Mouse (Mus musculus): ENCODE data around the gene Cmtm1.
A peak's percentile ranks its signal among the peaks of the same experiment; 100 is the strongest.
"Not testable (repeated sequence)": the region's sequence is repeated elsewhere in the genome, so short reads cannot be mapped to it uniquely, and the experiment has no call there.

Cmtm1 gene

GRCm38 (mm10) chr8:104313311-104313710 lies 3.4 kb upstream of the Cmtm1 start:
- no peak for DNase-seq

GRCm38 (mm10) chr8:104312023-104312422 lies 2.1 kb upstream of the Cmtm1 start:
- not testable (repeated sequence) for DNase-seq

DNA sequence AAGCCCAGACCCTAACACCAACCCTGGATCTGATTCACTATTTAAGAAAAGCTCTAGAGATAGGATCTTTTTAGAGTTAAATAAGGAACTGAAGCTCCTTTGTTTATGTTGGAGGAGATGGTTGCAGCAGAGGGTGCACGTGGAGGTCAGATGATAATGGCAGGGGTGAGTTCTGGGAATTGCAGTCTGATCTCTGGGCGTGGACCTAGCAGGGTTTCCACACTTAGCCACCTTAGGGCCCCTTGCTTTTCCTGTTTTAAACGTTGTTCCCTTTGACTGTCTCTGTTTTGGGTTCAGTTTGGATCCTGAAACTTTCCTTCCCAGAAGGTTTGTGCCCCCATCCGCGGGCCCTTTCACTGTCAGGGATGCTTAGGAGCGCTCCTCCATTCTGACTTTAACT lies 1.6 kb downstream of the Cmtm1 start:
- DNase-seq: not testable (repeated sequence)

DNA sequence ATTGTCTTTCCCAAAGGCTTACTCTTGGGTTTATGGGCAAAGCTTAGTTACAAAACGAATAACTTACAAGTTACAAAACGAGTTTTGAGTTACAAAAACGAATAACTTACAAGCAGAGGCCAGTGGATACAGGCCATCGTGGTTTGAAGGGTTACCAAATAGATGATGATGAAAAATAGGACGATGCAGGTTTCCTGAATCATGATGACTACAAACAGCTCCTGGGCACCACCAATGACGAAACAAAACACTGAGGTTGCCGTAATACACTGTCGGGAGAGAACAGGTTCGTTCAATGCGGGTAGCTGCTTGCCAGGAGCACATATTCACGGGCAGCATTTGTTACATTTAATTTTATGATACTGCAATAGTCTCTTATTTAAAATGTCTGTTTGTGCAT lies 5.0 kb downstream of the Cmtm1 start:
- DNase-seq: no peak

GRCm38 (mm10) chr8:104302536-104302935 lies 7.4 kb downstream of the Cmtm1 start:
- not testable (repeated sequence) for DNase-seq

GRCm38 (mm10) chr8:104301577-104301976 lies 8.4 kb downstream of the Cmtm1 start:
- DNase-seq: not testable (repeated sequence)

DNA sequence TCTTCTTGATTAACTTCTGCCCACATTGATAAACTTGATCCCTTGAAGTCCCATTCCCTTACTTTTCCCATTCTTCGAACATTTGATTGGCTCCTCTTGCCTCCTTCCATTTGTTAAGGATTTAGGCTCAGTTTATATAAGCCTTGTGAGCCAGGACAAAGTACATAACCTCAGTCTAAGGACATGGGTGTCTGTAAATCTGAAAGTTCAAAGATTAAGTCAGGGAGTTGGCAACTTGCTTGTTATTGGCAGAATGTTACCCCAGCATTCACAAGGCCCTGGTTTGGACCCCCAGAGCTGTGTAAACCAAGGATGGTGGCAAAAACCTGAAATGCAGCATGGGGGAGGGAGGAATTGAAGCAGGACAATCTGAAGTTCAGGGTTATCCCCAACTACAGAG lies 15.5 kb downstream of the Cmtm1 start:
- no peak for DNase-seq

DNA sequence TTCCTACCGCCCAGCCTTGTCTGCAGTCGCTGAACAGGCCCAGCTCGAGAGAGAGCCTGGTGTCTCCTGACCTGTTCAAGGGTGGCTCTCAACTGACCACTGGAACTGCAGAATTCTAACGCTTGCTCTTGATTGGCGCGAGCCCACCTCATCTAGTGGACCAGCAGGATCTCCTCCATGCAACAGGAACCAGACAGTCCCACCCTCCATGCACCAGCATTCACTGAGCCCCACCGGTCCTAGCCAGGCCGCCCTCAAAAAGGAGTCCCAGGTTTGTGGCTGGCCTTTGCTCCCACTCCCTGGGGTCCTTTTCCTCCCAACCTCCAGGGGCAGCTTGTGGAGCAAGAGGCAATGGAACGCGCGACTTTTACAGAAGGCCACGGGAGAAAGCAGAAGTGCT lies 16.9 kb downstream of the Cmtm1 start, which contains the start of gene Cmtm2a:
Cmtm2a (minus strand) TSS at position 101 of the 400 bp plus-strand sequence.
- DNase-seq: not testable (repeated sequence)

- no peak for DNase-seq
Measured at GRCm38 (mm10) chr8:104268937-104269440, 41.0 kb downstream of the Cmtm1 start.

- no peak for DNase-seq
Measured at GRCm38 (mm10) chr8:104268368-104268767, 41.6 kb downstream of the Cmtm1 start.

DNA sequence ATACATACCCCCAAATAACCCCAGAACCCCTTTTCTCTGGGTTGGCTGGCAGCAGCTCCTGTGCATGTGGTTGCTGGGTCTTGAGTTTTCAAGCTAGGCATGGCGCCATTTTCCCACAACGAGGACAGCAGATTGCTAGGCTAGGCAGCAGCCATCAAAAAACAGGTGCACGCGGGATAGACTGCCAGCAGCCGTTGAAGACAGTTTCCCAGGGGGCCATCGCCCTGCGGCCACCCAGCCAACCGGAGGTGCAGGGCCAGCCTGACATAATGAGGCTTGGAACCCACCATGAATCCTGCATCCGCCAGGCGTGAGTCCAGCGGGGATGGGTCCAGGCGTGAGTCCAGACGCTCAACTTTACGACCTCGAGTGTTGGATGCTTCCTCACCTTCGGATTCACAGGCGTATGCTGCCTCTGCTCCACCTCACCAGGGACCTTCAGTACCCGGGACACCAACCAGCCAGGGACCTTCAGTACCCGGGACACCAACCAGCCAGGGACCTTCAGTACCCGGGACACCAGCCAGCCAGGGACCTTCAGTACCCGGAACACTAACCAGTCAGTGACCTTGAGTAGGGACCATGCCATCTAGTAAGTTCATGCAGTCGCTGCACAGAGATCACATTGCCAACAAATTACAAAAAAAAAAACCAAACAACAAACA lies 45.5 kb downstream of the Cmtm1 start:
- not testable (repeated sequence) for DNase-seq

DNA sequence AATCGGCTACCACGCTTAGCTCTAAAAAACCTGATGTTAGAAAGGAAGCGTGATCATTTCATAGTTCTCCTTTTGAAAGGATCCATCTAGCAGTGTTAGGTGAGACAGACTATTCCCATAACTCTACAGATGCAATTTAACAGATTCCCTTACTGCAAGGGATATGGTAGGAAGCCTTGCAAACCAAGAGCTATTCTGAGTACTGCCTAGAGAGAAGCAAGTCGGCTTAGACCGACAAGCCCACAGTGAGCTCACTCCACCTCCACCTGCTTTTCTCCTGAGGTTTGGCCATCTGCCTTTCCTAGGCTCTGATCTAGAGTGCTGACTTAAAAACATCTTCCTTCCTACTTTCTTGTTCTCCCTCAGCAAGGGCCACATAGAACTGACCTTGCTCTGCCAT lies 48.1 kb downstream of the Cmtm1 start:
- not testable (repeated sequence) for DNase-seq

DNA sequence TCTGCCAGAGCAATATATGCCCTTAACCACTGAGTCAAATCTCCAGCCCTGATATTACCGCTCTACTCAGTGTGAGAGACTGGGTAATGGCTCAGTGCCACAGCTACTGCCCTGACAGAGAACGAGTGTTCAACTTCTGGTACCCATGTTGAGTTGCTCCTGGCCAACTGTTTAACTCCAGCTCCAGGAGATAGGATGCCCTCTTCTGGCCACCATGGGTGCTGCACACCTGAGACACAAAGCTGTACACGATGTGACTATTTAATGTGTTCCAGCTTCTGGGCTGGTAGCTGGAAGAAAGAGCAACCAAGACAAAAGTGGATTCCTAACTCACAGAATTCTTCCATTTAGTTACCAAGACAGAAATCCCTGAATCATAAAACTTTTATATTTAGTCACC lies 56.9 kb downstream of the Cmtm1 start:
- DNase-seq: no peak

- no peak for DNase-seq
Measured at GRCm38 (mm10) chr8:104251461-104251860, 58.5 kb downstream of the Cmtm1 start.

DNA sequence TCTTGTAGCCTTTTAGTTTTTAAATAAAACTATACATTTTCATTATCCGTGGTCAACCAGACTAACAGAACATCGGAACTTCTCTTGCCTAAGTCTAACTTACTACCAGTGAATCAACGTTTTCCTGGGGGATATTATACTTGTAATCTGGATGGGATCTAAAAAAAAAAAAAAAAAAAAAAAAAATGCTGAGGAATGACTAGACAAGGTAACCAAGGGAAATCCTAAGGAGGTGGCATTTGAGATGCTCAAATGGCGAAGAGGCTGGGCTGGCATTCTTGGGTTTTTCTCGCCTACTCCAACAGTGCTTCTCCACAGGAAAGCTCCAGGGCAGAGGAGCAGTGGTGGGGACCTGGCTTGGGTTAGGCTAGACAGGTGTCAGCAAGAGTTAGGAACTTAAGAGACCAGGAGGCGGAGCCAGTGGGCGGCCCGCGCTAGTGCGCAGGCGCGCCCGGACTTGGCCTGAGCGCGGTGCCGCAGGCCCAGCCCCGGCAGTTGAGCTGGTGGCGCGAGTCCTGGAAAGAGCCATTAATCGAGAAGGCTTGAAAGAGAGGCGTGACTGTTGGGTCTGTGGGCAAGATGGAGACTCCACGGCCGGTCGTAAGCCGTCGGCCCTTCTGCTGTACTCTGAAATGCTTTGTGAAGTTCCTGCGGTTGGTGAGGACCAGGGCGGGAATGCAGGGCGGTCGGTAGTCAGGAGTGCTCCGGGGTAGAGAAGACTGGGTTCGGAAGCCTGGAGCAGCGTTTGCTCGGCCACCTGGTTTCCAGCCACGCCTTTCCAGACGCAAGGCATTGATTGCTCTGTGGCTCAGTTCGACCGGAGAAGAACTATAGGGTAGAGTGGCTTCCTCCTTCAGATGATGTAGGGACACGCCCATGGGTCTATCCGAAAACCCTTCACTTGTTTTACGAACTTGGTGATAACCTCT lies 59.2 kb downstream of the Cmtm1 start, which contains the start of gene Cklf:
Cklf (plus strand) TSS at position 423 of the 929 bp plus-strand sequence.
- peak; percentile 77 for DNase-seq

DNA sequence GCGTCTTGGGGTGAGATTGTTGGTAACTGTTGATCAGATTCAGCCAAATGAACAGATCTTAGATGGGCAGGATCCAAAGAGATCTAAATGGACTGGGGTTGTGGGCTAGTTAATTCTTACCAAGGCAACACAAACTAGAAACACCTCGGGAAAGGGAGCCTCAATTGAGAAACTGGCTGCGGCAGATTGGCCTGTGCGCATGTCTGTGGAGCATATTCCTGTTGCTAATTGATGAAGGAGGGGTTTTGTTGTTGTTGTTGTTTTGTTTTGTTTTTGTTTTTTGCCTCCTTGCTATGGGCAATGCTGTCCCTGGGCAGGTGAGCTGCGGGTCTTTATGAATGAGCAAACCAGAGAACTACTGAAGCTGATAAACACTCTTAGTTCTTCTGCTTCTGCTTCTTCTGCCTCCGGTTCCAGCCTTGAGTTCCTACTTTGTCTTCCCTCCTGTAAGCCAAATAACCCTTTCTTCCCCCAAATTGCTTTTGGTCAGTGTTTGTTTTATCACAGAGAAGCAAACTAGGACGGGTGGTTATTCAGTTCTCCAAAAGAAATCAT lies 60.4 kb downstream of the Cmtm1 start:
- no peak for DNase-seq

GRCm38 (mm10) chr8:104248276-104248675 lies 61.7 kb downstream of the Cmtm1 start, which contains the start of gene Tk2:
Tk2 (minus strand) TSS chr8:104248558.
- DNase-seq: peak; percentile 61

DNA sequence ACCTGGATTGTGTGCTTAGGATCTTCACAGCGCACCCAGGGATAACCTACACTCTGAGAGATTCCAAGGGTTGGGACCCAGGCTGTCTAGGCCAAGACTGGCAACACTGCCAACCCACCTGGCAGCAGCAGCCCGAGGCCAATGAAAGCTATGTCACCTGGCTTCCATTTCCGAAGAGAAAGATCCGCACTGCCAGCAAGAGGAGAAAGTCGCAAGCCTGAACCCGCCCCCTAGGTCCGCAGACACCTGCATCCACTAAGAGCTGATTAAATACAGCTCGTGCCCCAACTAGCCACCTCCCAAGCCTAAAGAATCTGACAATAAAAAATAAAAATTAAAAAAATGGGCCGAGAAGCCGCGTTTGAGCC lies 62.1 kb downstream of the Cmtm1 start:
- peak; percentile 49 for DNase-seq

- DNase-seq: no peak
Measured at GRCm38 (mm10) chr8:104247054-104247907, 62.7 kb downstream of the Cmtm1 start.

DNA sequence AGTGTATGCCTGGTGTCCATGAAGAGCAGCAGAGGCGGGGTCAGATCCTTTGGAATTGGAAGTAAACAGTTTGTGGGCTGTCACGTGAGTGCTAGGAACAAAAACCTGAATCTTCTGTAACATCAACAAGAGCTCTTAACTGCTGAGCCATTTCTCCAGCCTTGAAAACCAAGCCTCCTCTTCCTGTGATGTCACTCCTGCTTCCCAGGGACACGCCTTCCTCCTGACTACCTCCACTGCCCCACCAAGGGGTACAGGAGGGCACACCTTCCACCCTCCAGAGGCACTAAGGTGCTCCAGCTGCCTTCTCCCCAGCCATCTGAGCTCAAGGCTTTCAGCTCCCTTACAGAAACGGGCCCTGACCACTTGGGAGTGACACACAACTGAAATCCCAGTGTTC lies 63.3 kb downstream of the Cmtm1 start:
- no peak for DNase-seq
